Mouse (Mus musculus) erythroblast, embryonic 14.5 days (primary cell): ENCODE measurements at regions not wholly inside any gene's neighbourhood (a gene's known extent, or its start where the extent isn't known, plus 50 kb on each side); places are given as distances from the start of the nearest gene placed in this dataset.
A peak's percentile ranks its signal among the peaks of the same experiment; 100 is the strongest.

Experiments used
- H3K27me3 ChIP-seq: 2 replicates; pipeline ENCODE4 v1.6.1; 2012; ENCODE audit warnings: inconsistent platforms; ENCODE audit not compliant: control insufficient read depth
- H3K36me3 ChIP-seq: 2 replicates; pipeline ENCODE4 v1.6.1; 2012; ENCODE audit warnings: mild to moderate bottlenecking, inconsistent platforms; ENCODE audit not compliant: control insufficient read depth
- H3K4me1 ChIP-seq: 2 replicates; pipeline ENCODE4 v1.6.1; 2012; ENCODE audit warnings: inconsistent platforms; ENCODE audit not compliant: control insufficient read depth
- H3K4me3 ChIP-seq: replicated peaks from 2 replicates; pipeline ENCODE3; 2012; ENCODE audit warnings: moderate library complexity, mild to moderate bottlenecking, inconsistent platforms
- H3K9me3 ChIP-seq: 2 replicates; pipeline ENCODE4 v1.6.1; 2012; ENCODE audit warnings: low read length, inconsistent platforms, mixed read lengths; ENCODE audit not compliant: control insufficient read depth
- GATA1 ChIP-seq: IDR thresholded peaks from 2 replicates; pipeline ENCODE4 v1.6.1; 2012; ENCODE audit warnings: low read length, inconsistent platforms, mixed read lengths
- TAL1 ChIP-seq: IDR thresholded peaks from 3 replicates; pipeline ENCODE4 v1.6.1; 2012; ENCODE audit warnings: low read length, inconsistent platforms, mixed read lengths

- H3K4me1 ChIP-seq: no peaks in the 10 kb centered on the region
- H3K4me3 ChIP-seq: no peak overlapping the region
- no peaks in the 10 kb centered on the region for H3K9me3 ChIP-seq
- TF ChIP-seq GATA1 (no peak), TAL1 (no peak)
- no peaks in the 10 kb centered on the region for H3K27me3 ChIP-seq
- no peaks in the 10 kb centered on the region for H3K36me3 ChIP-seq
Measured at GRCm38 (mm10) chr13:119177753-119178152, 250.6 kb upstream of the Paip1 start.

GRCm38 (mm10) chr13:119178212-119178611 lies 250.2 kb upstream of the Paip1 start:
- H3K4me1 ChIP-seq: no peaks in the 10 kb centered on the region
- H3K4me3 ChIP-seq: no peak overlapping the region
- no peaks in the 10 kb centered on the region for H3K27me3 ChIP-seq
- no peaks in the 10 kb centered on the region for H3K9me3 ChIP-seq
- no peak for TF ChIP-seq TAL1
- TF ChIP-seq GATA1: no peak
- H3K36me3 ChIP-seq: no peaks in the 10 kb centered on the region

GRCm38 (mm10) chr13:119179157-119179920 lies 249.1 kb upstream of the Paip1 start:
- H3K4me1 ChIP-seq: no peaks in the 10 kb centered on the region
- no peaks in the 10 kb centered on the region for H3K9me3 ChIP-seq
- TF ChIP-seq GATA1 (no peak), TAL1 (no peak)
- H3K4me3 ChIP-seq: no peak overlapping the region
- no peaks in the 10 kb centered on the region for H3K36me3 ChIP-seq
- no peaks in the 10 kb centered on the region for H3K27me3 ChIP-seq

- Histone ChIP-seq H3K4me3 (no peak overlapping the region), H3K36me3 (no peaks in the 10 kb centered on the region), H3K27me3 (no peaks in the 10 kb centered on the region), H3K4me1 (no peaks in the 10 kb centered on the region), H3K9me3 (peaks cover 3% of the 10 kb centered on the region; the same call in 1 of the 2 replicates)
- TF ChIP-seq TAL1 (no peak), GATA1 (no peak)
Measured at GRCm38 (mm10) chr13:119184322-119184877, 244.0 kb upstream of the Paip1 start.

- TF ChIP-seq GATA1 (no peak), TAL1 (no peak)
- no peaks in the 10 kb centered on the region for H3K36me3 ChIP-seq
- no peak overlapping the region for H3K4me3 ChIP-seq
- H3K27me3 ChIP-seq: no peaks in the 10 kb centered on the region
- H3K4me1 ChIP-seq: no peaks in the 10 kb centered on the region
- peaks cover 3% of the 10 kb centered on the region; the same call in 1 of the 2 replicates for H3K9me3 ChIP-seq
Measured at GRCm38 (mm10) chr13:119185567-119186143, 242.7 kb upstream of the Paip1 start.

- Histone ChIP-seq H3K9me3 (no peaks in the 10 kb centered on the region; the same call in 1 of the 2 replicates), H3K4me1 (peaks cover 34% of the 10 kb centered on the region), H3K36me3 (no peaks in the 10 kb centered on the region; the same call in 1 of the 2 replicates), H3K27me3 (no peaks in the 10 kb centered on the region), H3K4me3 (no peak overlapping the region)
- TF ChIP-seq GATA1: no peak
- no peak for TF ChIP-seq TAL1
Measured at GRCm38 (mm10) chr13:119231556-119231955, 196.8 kb upstream of the Paip1 start.

- H3K4me3 ChIP-seq: peak overlapping the region; percentile 24
- no peaks in the 10 kb centered on the region for H3K27me3 ChIP-seq
- no peaks in the 10 kb centered on the region; the same call in 1 of the 2 replicates for H3K9me3 ChIP-seq
- peaks cover 34% of the 10 kb centered on the region for H3K4me1 ChIP-seq
- peak; percentile 85 for TF ChIP-seq GATA1
- peak; percentile 85 for TF ChIP-seq TAL1
- H3K36me3 ChIP-seq: no peaks in the 10 kb centered on the region; the same call in 1 of the 2 replicates
Measured at GRCm38 (mm10) chr13:119232100-119233029, 196.0 kb upstream of the Paip1 start.

- no peaks in the 10 kb centered on the region; the same call in 1 of the 2 replicates for H3K36me3 ChIP-seq
- no peak overlapping the region for H3K4me3 ChIP-seq
- TF ChIP-seq GATA1 (no peak), TAL1 (no peak)
- H3K4me1 ChIP-seq: peaks cover 34% of the 10 kb centered on the region
- H3K27me3 ChIP-seq: no peaks in the 10 kb centered on the region
- no peaks in the 10 kb centered on the region; the same call in 1 of the 2 replicates for H3K9me3 ChIP-seq
Measured at GRCm38 (mm10) chr13:119233030-119233385, 195.4 kb upstream of the Paip1 start.
